Mouse (Mus musculus): ENCODE results near the gene Cry1. TPM values are rescaled to one million over a fixed set of nuclear protein-coding genes. Genes with fewer than 3 reads are reported as not detected.

The Cry1 gene
- total RNA-seq, 1 experiment from 2014 or later = 17.4 TPM

GRCm38 (mm10) chr10:85161745-85162351 lies 23.0 kb downstream of the Cry1 start:
- peak; percentile 18 for DNase-seq

DNA sequence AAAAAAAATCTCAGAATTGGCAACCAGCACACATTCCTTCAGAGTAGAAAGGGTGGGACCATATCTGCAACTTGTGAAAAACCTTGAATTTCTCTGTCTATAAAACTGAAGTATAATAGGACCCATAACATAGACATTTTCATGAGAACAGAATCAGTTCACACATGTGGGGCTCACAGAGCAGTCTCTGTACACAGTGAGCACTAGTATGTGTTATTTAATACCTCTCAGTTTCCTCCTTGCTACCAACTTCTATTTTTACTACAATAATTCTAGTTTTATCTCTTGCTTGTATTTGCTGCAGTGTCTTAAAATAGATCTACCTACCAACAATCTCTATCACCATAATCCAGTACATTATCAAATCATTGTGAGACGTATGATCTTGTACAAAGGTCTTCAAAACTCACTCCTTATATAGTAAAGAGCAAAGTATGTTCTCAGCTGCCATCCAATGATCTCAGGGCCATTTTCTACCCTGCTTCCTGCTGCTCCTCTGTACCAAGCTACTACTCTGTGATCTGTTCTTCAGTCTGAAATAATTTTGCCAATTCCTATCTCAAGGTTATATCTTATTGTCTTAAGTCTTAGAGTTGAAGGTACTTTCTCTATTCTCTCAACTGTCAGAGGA lies 24.8 kb downstream of the Cry1 start:
- no peak for DNase-seq

GRCm38 (mm10) chr10:85157451-85157850 lies 27.4 kb downstream of the Cry1 start:
- no peak for DNase-seq

GRCm38 (mm10) chr10:85154195-85154594 lies 30.7 kb downstream of the Cry1 start:
- peak; percentile 74 for DNase-seq

DNA sequence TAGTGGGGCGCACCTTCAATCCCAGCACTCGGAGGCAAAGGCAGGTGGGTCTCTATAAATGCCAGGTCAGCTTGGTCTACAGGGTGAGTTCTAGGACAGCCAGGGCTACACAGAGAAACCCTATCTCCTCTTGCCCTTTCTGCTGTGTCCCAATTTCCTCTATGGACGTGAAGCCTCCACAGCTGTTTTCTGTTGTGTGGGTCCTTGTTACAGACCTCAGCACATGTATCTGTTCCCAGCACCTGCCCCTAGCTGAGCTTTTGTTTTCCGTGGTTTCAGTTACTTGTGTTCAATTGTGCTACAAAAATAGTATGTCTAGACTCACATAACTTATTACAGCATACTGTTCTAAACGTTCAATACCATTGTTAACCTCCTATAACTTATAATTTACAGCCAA lies 35.6 kb downstream of the Cry1 start:
- DNase-seq = no peak

GRCm38 (mm10) chr10:85146282-85146681 lies 38.6 kb downstream of the Cry1 start:
- DNase-seq = no peak

DNA sequence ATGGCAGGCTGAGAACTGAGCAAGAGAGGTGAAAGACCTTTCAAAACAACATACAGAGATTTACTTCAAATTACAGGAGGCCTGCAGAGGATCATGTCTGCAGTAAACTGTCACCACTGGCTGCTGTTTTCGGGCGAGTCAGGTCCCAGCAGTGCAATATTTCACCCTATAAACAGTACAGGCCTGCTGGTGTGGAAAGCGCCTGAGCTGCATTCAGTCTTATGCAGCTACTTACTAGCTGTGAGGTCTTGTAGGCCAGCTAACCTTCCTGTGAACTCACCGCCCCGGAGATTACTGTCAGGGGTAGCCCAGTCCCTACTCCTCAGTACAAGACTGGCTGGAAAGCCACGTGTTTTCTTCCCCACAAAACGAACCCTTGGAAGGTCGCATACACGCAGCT lies 43.4 kb downstream of the Cry1 start:
- DNase-seq = no peak

GRCm38 (mm10) chr10:85136573-85136972 lies 48.3 kb downstream of the Cry1 start:
- DNase-seq = no peak

DNA sequence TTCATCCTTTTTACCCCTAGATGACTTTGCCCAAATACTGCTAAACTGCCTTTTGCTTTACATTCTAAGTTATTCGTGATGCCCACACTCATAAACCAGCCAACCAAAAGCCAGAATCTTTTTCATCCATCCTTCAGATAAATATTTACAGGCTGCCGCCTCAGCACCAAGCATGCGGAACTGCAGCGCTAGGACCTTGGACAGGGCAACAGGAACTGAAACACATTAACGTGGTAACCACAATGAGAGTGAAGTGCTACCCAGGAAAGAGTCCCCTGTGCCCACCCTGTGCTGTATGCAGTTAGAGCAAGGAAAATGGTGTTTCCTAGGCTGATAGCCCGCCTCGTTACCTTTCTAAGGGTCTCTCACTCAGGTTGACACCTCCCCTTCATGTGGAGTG lies 56.4 kb downstream of the Cry1 start:
- peak; percentile 29 for DNase-seq

- DNase-seq = peak; percentile 94
Measured at GRCm38 (mm10) chr10:85127395-85128287, 57.2 kb downstream of the Cry1 start, which contains the start of gene Mterf2. Gene Mterf2, minus strand, starts transcription at chr10:85128027.

GRCm38 (mm10) chr10:85125184-85125583 lies 59.7 kb downstream of the Cry1 start:
- no peak for DNase-seq

GRCm38 (mm10) chr10:85114409-85114808 lies 70.5 kb downstream of the Cry1 start:
- DNase-seq = no peak

DNA sequence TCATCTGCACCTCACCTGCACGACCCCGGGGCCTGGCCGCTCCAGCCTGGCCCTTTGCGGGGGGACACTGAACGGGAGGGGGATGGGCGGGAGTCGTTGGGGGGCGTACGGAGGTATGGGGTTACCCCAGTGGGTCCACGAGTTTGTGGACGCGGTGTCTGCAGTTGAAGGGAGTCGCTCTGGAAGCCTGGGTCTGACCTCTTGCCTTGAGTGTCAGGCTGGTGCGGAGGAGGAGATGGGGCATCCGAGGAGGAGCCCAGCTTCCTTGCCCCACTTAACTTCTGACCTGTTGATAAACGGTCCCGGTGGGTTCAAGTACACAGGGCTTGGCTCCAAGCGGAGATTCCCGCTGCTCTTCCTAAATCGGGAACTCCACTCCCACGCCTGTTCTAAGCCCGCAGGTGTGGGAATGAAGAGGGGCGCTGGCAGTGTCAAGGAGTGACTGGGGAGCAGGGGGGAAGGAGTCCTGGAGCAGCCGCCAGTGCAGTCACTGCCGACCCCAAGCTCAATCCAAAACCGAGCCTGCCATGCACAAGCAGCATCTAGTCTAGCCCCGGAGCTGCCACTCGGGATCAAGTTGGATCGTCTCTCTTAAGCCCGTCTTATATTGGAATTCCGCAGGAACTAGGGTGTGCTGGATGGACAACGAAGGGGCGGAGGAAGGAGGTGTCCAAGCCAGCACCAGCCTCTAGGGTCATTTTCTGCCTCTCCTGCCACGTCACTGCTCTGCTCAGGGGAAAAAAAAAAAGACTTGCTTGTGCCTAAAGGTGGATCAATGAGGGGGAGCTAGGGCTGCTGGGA lies 81.6 kb downstream of the Cry1 start:
- DNase-seq = peak; percentile 58

DNA sequence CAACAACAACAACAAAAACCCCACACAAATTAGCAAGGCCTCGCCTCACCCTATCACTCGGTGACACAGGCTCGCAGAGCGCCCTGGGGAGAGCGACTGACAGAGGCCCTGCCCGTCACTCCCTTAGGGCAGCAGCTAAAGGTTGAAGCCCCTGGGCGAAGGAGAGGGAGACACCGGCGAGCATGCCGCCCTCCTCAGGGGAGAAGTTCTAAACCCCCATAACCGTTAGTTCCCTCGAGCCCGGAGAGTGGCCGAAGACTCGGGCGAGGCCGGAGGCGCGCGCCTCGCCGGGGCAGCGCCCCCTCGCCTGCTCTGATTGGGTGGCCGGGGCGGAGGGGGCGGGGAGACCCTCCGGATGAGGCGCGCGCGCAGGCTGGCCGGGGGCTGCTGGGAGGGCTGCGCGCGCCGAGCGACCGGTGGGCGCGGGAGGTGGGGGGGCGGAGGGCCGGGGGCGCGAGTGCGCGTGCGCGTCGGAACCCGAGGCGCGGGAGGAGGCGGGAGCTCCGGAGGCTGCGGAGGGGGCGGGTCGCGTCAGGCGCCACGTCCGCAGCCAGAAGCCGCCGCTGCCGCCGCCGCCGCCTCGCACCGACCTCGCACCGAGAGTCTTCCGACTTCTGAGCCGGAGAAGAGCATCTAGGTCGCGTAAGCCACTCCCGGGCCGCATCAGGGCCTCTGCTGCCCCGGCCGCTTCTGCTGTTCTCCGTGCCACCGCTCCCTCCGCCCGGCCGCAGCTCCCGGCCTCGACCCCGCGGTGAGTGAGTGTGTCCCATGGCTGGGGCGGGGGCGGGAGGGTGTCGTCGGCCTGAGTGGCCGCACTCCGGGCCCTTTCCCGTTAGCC lies 82.4 kb downstream of the Cry1 start, which contains the start of the genes Fhl4 and Tmem263:
Gene Fhl4, minus strand, starts transcription at position 249 of the 838 bp plus-strand sequence.
Gene Tmem263, plus strand, starts transcription at position 381 of the 838 bp plus-strand sequence.
- DNase-seq = peak; percentile 93

- peak; percentile 55 for DNase-seq
Measured at GRCm38 (mm10) chr10:85101841-85102240, 83.0 kb downstream of the Cry1 start.

Other genes with a start within 250 kb of the Cry1 start
- gene Fhl4, start 82.6 kb downstream of the Cry1 start, total RNA-seq (2021) = 0.26 and 0.48 TPM in 2 replicates
- gene Tmem263, start 82.4 kb downstream of the Cry1 start, total RNA-seq (2021) = 19.4 and 22.6 TPM in 2 replicates
- 8.3 and 9.1 TPM in 2 replicates for gene Mterf2, start 57.0 kb downstream of the Cry1 start, total RNA-seq (2021)
- gene Btbd11, start 201.8 kb upstream of the Cry1 start, total RNA-seq (2021) = 3.9 and 5.9 TPM in 2 replicates